ENCODE assay signal across 9 mouse cellular contexts in genomic region chr12:111794102-111794501, GRCm38 (mm10). TPM values are rescaled to one million over a fixed set of nuclear protein-coding genes. Genes with fewer than 3 reads are reported as not detected.
DNase-seq lines count a peak whose midpoint lies in the region; ATAC-seq lines count a peak whose summit lies in the region.
"Had no signal": no experiment of that assay in that cellular context is flagged by ENCODE, and none has a peak within 500 bp of the region (broad histone marks: within the 10 kb centered on the region; RNA-seq: fewer than 3 reads in every experiment).

No protein-coding gene starts in this region.

- H3K9ac ChIP-seq in intestine, embryonic 15.5 days = no peak overlapping the region
- H3K9ac ChIP-seq in midbrain, embryonic 11.5 days (ENCODE audit: low read length) = no peak overlapping the region

- no peaks in the 10 kb centered on the region for H3K27me3 ChIP-seq in intestine, embryonic 15.5 days (replicated peaks)
- H3K27me3 ChIP-seq in midbrain, embryonic 11.5 days (ENCODE audit: control insufficient read depth, insufficient read depth, low read length) = no peaks in the 10 kb centered on the region

- H3K9me3 ChIP-seq in intestine, embryonic 15.5 days = no peaks in the 10 kb centered on the region
- no peaks in the 10 kb centered on the region for H3K9me3 ChIP-seq in midbrain, embryonic 11.5 days (ENCODE audit: control insufficient read depth, low read length)

- ATAC-seq in intestine, embryonic 15.5 days = peak; percentile 78
- ATAC-seq in megakaryocyte progenitor cell, adult 5-6 weeks (replicated peaks; ENCODE audit: poor library complexity) = peak; percentile 72
- no peak for ATAC-seq in inflammation-experienced regulatory T-cells, adult 6 months
- ATAC-seq in midbrain, embryonic 11.5 days (ENCODE audit: low FRiP score) = no peak

- no peaks in the 10 kb centered on the region; the same call in 1 of the 2 replicates for H3K4me1 ChIP-seq in intestine, embryonic 15.5 days (replicated peaks)
- H3K4me1 ChIP-seq in midbrain, embryonic 11.5 days (ENCODE audit: control insufficient read depth, insufficient read depth, low read length) = no peaks in the 10 kb centered on the region

- H3K4me3 ChIP-seq in intestine, embryonic 15.5 days (replicated peaks) = no peak overlapping the region
- H3K4me3 ChIP-seq in midbrain, embryonic 11.5 days (ENCODE audit: low read depth, low read length) = no peak overlapping the region
- H3K4me3 ChIP-seq: erythroblast, embryonic 14.5 days had no signal

- 0 out of 2 replicates have a peak overlapping the region, but pooled peaks have one; percentile 17 for H3K4me2 ChIP-seq in intestine, embryonic 15.5 days (replicated peaks)
- no peak overlapping the region for H3K4me2 ChIP-seq in midbrain, embryonic 11.5 days

- peak overlapping the region; percentile 61; the same call in 1 of the 2 replicates for H3K27ac ChIP-seq in intestine, embryonic 15.5 days
- H3K27ac ChIP-seq in midbrain, embryonic 11.5 days (ENCODE audit: low read depth, low read length) = no peak overlapping the region

- intact Hi-C loops in left cerebral cortex, postnatal 4 days (cut with DNase I) = no loop called here
- intact Hi-C loops in left cerebral cortex, postnatal 36 days (cut with DNase I) = no loop called here

- WGBS in intestine, embryonic 15.5 days = 62% methylated on average over 22 of the region's 22 CpGs
- WGBS in midbrain, embryonic 11.5 days = 89% methylated on average over 22 of the region's 22 CpGs

- peak; percentile 62 for DNase-seq in left cerebral cortex, postnatal 4 days
- DNase-seq in left cerebral cortex, postnatal 36 days (ENCODE audit: low spot score in 2 of 2) = no peak
- peak; percentile 59 to 73 for DNase-seq in cerebellum, postnatal 25 days
- DNase-seq in thymus, postnatal 14 days = no peak
- DNase-seq in midbrain, embryonic 11.5 days (ENCODE audit: low spot score, missing footprints) = no peak

- H3K36me3 ChIP-seq in intestine, embryonic 15.5 days = peaks cover 35% of the 10 kb centered on the region
- H3K36me3 ChIP-seq in midbrain, embryonic 11.5 days (ENCODE audit: control insufficient read depth, insufficient read depth, low read length) = peaks cover 28% of the 10 kb centered on the region

RNA-seq across cellular contexts. Expression of gene Xrcc3, which starts 19.6 kb away (rescaled TPM):
- 1 to 10 TPM; 1.5 to 2.2 TPM for total RNA-seq in left cerebral cortex, postnatal 4 days (2021)
- total RNA-seq in left cerebral cortex, postnatal 36 days (2021) = 1 to 10 TPM; 4.6 TPM
- 8.9 and 9.9 TPM in 2 replicates for polyA plus RNA-seq in intestine, embryonic 15.5 days (2015; fragmentation: Nextera tagmentation; extraction: Ambion mirVana)
- total RNA-seq in megakaryocyte progenitor cell, adult 5-6 weeks (2015) = 8.8 and 14.8 TPM in 2 replicates
- 8.2 and 15.1 TPM in 2 replicates for total RNA-seq in megakaryocyte progenitor cell, adult 5-6 weeks (2017)
- 1 to 10 TPM; 2.8 to 5.2 (median 4.1) TPM for polyA plus RNA-seq in inflammation-experienced regulatory T-cells, adult 6 months (2017; shearing (Covaris generic))
- polyA plus RNA-seq in midbrain, embryonic 11.5 days (2014; fragmentation: Nextera tagmentation; extraction: Ambion mirVana) = 11.1 and 12.6 TPM in 2 replicates

RNA-seq across cellular contexts. Expression of gene Zfyve21, which starts 19.9 kb away (rescaled TPM):
- 10 to 100 TPM; 11.6 to 12.6 TPM for total RNA-seq in left cerebral cortex, postnatal 4 days (2021)
- 10 to 100 TPM; 22.8 to 23.1 TPM for total RNA-seq in left cerebral cortex, postnatal 36 days (2021)
- 183 and 191 TPM in 2 replicates for polyA plus RNA-seq in intestine, embryonic 15.5 days (2015; fragmentation: Nextera tagmentation; extraction: Ambion mirVana)
- 7.5 and 8.7 TPM in 2 replicates for total RNA-seq in megakaryocyte progenitor cell, adult 5-6 weeks (2015)
- total RNA-seq in megakaryocyte progenitor cell, adult 5-6 weeks (2017) = 7.5 and 9.6 TPM in 2 replicates
- 1 to 10 TPM; 3.5 to 6.8 (median 4.5) TPM for polyA plus RNA-seq in inflammation-experienced regulatory T-cells, adult 6 months (2017; shearing (Covaris generic))
- polyA plus RNA-seq in midbrain, embryonic 11.5 days (2014; fragmentation: Nextera tagmentation; extraction: Ambion mirVana) = 63.7 and 64.1 TPM in 2 replicates

RNA-seq across cellular contexts. Expression of gene Klc1, which starts 35.5 kb away (rescaled TPM):
- total RNA-seq in left cerebral cortex, postnatal 4 days (2021) = 100 to 1,000 TPM; 716 to 729 TPM
- 100 to 1,000 TPM; 783 to 837 TPM for total RNA-seq in left cerebral cortex, postnatal 36 days (2021)
- polyA plus RNA-seq in intestine, embryonic 15.5 days (2015; fragmentation: Nextera tagmentation; extraction: Ambion mirVana) = 91.1 and 92.1 TPM in 2 replicates
- 20.8 and 24.1 TPM in 2 replicates for total RNA-seq in megakaryocyte progenitor cell, adult 5-6 weeks (2015)
- 37.9 and 76.1 TPM in 2 replicates for total RNA-seq in megakaryocyte progenitor cell, adult 5-6 weeks (2017)
- 10 to 100 TPM; 17.9 to 19.7 (median 18.3) TPM for polyA plus RNA-seq in inflammation-experienced regulatory T-cells, adult 6 months (2017; shearing (Covaris generic))
- polyA plus RNA-seq in midbrain, embryonic 11.5 days (2014; fragmentation: Nextera tagmentation; extraction: Ambion mirVana) = 282 and 288 TPM in 2 replicates

Comparison
In these comparisons a context has a peak if more than half of its experiments do, and no peak if none do; other contexts are left out.
1. DNase-seq: peak in left cerebral cortex, postnatal 4 days (single experiment) and cerebellum, postnatal 25 days (2 of 2); none in left cerebral cortex, postnatal 36 days (0 of 2), thymus, postnatal 14 days (single experiment) and midbrain, embryonic 11.5 days (single experiment).
2. ATAC-seq: peak in intestine, embryonic 15.5 days (single experiment) and megakaryocyte progenitor cell, adult 5-6 weeks (single experiment); none in inflammation-experienced regulatory T-cells, adult 6 months (single experiment) and midbrain, embryonic 11.5 days (single experiment).
3. RNA of gene Klc1, which starts 35.5 kb away (total RNA-seq): 783 to 837 TPM in left cerebral cortex, postnatal 36 days and 716 to 729 TPM in left cerebral cortex, postnatal 4 days; 20.8 to 76.1 TPM in megakaryocyte progenitor cell, adult 5-6 weeks; every median in the first group is over 4 times any median in the second.